Mouse (Mus musculus): ENCODE results near the gene Gigyf1. TPM values are rescaled to one million over a fixed set of nuclear protein-coding genes. Genes with fewer than 3 reads are reported as not detected.
A peak's percentile ranks its signal among the peaks of the same experiment; 100 is the strongest.

The Gigyf1 gene
- polyA plus RNA-seq, 1 experiment from 2014 or later, result 9.5 TPM

DNA sequence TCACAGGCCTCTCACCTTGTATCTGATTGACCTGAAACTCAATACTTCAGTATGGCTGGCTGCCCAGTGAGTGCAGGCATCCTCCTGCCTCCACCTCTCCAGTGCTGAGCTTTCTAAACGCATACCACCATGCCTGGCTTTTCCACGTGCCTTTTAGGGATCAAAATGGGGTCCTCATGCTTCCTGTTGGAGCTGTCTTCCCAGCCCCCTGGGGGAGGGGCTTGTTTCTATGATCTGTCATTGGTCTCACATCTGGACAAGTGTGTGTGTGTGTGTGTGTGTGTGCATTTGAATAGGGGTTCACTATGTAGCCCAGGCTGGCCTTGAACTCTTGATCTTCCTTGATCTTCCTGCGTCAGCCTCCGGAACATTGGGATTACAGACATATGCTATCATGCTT, 19.1 kb downstream of the Gigyf1 start:
- Histone ChIP-seq H3K27me3 (ENCODE audit: control insufficient read depth, insufficient read depth, low read length) (no peaks in the 10 kb centered on the region), H3K9ac (ENCODE audit: low read length) (no peak overlapping the region), H3K4me1 (ENCODE audit: control insufficient read depth, insufficient read depth, low read length) (no peaks in the 10 kb centered on the region), H3K4me3 (ENCODE audit: low read depth, low read length) (no peak overlapping the region), H3K9me3 (ENCODE audit: control insufficient read depth, low read length) (no peaks in the 10 kb centered on the region), H3K27ac (ENCODE audit: low read depth, low read length) (no peak overlapping the region), H3K36me3 (ENCODE audit: control insufficient read depth, insufficient read depth, low read length) (no peaks in the 10 kb centered on the region), H3K4me2 (ENCODE audit: low read depth) (no peak overlapping the region)
- DNase-seq (ENCODE audit: low spot score) (no peak), ATAC-seq (ENCODE audit: insufficient read depth, low FRiP score, low TSS enrichment) (no peak)
- 62% methylated on average over 4 of the region's 4 CpGs for WGBS

DNA sequence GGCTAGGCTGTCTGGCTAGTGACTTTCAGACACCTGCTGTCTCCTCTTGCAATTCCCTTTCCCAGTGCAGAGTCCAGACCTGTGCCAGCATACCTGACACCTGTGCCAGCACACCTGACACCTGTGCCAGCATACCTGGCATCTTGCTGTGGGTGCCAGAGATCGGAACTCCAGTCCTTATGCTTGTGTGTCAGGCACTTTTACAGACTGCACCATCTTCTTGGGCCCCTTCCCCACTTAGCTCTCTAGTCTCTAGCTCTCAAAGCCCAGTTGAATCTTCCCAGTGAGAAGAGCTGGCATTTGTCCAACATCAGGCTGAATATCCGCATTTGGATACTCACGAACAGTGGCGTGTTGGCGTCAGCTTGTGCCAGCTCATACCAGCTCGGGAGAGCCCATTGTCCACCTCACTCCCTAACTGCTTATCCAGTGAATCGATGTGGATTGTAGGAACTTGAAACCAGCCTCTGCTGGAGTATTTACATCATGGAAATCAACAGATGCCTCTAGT, 21.0 kb downstream of the Gigyf1 start:
- H3K27me3 ChIP-seq (ENCODE audit: control insufficient read depth, insufficient read depth, low read length), result no peaks in the 10 kb centered on the region
- H3K4me3 ChIP-seq (ENCODE audit: low read depth, low read length), result no peak overlapping the region
- H3K27ac ChIP-seq (ENCODE audit: low read depth, low read length), result no peak overlapping the region
- no peaks in the 10 kb centered on the region for H3K4me1 ChIP-seq (ENCODE audit: control insufficient read depth, insufficient read depth, low read length)
- DNase-seq (ENCODE audit: low spot score), result no peak
- WGBS, result 86% methylated on average over 7 of the region's 7 CpGs
- H3K9ac ChIP-seq (ENCODE audit: low read length), result no peak overlapping the region
- no peaks in the 10 kb centered on the region for H3K9me3 ChIP-seq (ENCODE audit: control insufficient read depth, low read length)
- H3K36me3 ChIP-seq (ENCODE audit: control insufficient read depth, insufficient read depth, low read length), result no peaks in the 10 kb centered on the region
- no peak overlapping the region for H3K4me2 ChIP-seq (ENCODE audit: low read depth)
- no peak for ATAC-seq (ENCODE audit: insufficient read depth, low FRiP score, low TSS enrichment)

DNA sequence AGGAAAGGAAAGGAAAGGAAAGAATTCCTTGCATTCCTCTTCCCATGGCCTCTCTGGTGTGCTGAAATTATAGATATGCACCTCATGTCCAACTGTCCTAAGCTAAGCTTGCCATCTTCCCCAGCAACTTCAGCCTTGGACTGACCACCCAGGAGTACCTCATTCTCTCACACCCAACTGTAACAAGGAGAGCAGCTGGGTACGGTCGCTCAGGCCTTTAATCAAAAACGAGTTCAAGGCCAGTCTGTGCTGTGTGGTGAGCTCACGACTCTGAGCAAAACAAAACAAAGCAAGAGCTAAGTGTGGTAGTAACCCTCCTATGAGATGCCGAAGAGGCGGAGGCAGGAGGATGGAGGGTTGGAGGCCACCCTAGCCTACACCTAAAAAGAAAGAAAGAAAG, 22.6 kb downstream of the Gigyf1 start:
- no peak overlapping the region for H3K9ac ChIP-seq (ENCODE audit: low read length)
- no peak for ATAC-seq (ENCODE audit: insufficient read depth, low FRiP score, low TSS enrichment)
- no peak overlapping the region for H3K4me3 ChIP-seq (ENCODE audit: low read depth, low read length)
- H3K36me3 ChIP-seq (ENCODE audit: control insufficient read depth, insufficient read depth, low read length), result no peaks in the 10 kb centered on the region
- DNase-seq (ENCODE audit: low spot score), result no peak
- no peak overlapping the region for H3K4me2 ChIP-seq (ENCODE audit: low read depth)
- no peaks in the 10 kb centered on the region for H3K4me1 ChIP-seq (ENCODE audit: control insufficient read depth, insufficient read depth, low read length)
- H3K27ac ChIP-seq (ENCODE audit: low read depth, low read length), result no peak overlapping the region
- 73% methylated on average over 6 of the region's 6 CpGs for WGBS
- H3K9me3 ChIP-seq (ENCODE audit: control insufficient read depth, low read length), result no peaks in the 10 kb centered on the region
- H3K27me3 ChIP-seq (ENCODE audit: control insufficient read depth, insufficient read depth, low read length), result no peaks in the 10 kb centered on the region

DNA sequence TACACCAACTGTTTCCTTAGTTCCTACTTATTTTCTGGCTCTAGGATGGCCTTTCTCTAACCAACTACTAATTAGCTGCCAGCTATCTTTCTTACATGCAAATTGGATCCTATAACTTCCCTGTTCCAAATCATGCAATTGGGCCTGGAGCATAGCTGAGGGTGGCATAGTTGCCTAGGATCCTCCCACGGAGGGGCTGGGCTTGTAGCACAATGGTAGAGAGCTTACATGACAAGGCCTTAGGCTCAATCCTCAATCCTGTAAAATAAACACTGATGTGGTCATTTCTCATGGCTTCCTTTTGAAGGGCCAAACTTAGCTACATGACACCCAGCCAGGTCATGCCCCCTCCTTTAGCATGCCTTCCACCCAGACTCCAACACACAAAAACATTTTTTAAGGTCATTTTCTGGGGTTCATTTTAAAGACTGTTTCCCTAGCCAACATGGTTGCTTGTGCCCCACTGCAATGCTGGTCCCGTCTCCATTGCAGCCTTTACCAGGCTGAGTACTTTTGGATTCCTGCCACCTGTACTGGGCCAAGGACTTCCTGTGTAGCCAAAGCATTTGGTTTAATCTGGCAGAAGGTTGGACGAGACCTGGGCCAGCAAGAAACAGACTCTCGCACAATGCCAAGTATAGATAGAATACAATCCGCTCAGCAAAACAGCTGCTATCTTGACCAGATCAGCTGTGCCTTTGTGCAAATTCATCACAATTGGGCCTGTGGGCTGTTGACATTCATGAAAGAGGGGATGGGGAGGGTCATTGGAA, 23.6 kb downstream of the Gigyf1 start:
- Histone ChIP-seq H3K9ac (ENCODE audit: low read length) (no peak overlapping the region), H3K27me3 (ENCODE audit: control insufficient read depth, insufficient read depth, low read length) (no peaks in the 10 kb centered on the region), H3K36me3 (ENCODE audit: control insufficient read depth, insufficient read depth, low read length) (no peaks in the 10 kb centered on the region), H3K4me3 (ENCODE audit: low read depth, low read length) (no peak overlapping the region), H3K4me1 (ENCODE audit: control insufficient read depth, insufficient read depth, low read length) (no peaks in the 10 kb centered on the region), H3K4me2 (ENCODE audit: low read depth) (no peak overlapping the region), H3K27ac (ENCODE audit: low read depth, low read length) (no peak overlapping the region), H3K9me3 (ENCODE audit: control insufficient read depth, low read length) (no peaks in the 10 kb centered on the region)
- DNase-seq (ENCODE audit: low spot score) (no peak), ATAC-seq (ENCODE audit: insufficient read depth, low FRiP score, low TSS enrichment) (no peak)
- 84% methylated on average over 5 of the region's 5 CpGs for WGBS

DNA sequence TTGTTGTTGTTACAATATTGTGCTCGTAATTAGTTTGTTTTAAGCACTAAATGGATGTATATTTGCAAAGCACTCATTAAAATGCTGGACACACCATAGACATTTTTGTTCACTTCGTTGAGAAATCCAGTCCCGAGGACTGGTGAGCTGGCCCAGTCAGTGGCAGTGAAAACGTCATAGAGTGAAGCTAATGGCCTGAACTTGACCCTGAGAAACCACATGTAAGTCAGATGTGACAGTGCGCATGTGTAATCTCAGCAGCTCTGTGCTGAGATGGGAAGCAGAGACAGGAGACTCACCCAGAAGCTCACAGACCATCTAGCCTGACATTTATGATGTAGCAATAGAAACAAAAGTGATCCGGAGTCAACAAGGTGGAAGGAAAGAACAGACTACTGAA, 26.6 kb downstream of the Gigyf1 start:
- no peaks in the 10 kb centered on the region for H3K9me3 ChIP-seq (ENCODE audit: control insufficient read depth, low read length)
- ATAC-seq (ENCODE audit: insufficient read depth, low FRiP score, low TSS enrichment), result no peak
- no peak overlapping the region for H3K4me3 ChIP-seq (ENCODE audit: low read depth, low read length)
- H3K4me2 ChIP-seq (ENCODE audit: low read depth), result no peak overlapping the region
- DNase-seq (ENCODE audit: low spot score), result no peak
- H3K27me3 ChIP-seq (ENCODE audit: control insufficient read depth, insufficient read depth, low read length), result no peaks in the 10 kb centered on the region
- H3K4me1 ChIP-seq (ENCODE audit: control insufficient read depth, insufficient read depth, low read length), result no peaks in the 10 kb centered on the region
- H3K36me3 ChIP-seq (ENCODE audit: control insufficient read depth, insufficient read depth, low read length), result no peaks in the 10 kb centered on the region
- no peak overlapping the region for H3K27ac ChIP-seq (ENCODE audit: low read depth, low read length)
- no peak overlapping the region for H3K9ac ChIP-seq (ENCODE audit: low read length)
- WGBS, result 66% methylated on average over 6 of the region's 6 CpGs

DNA sequence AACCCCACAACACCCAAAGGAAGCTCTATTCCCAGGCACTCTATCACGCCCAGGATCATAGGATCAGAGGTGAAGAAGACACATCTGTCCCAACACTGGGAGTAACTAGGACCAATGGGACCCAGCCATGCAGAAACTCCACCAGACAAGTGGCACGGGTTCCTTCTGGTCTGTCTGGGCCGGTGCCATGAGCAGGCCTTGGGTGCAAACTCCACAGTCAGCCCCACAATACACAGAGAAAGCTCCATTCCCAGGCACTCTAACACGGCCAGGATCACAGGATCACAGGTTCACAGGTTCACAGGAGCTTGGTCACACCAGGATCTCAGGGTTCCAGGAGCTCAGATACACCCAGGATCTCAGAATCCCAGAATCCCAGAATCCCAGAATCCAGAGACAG, 27.2 kb downstream of the Gigyf1 start:
- Histone ChIP-seq H3K27me3 (ENCODE audit: control insufficient read depth, insufficient read depth, low read length) (no peaks in the 10 kb centered on the region), H3K4me1 (ENCODE audit: control insufficient read depth, insufficient read depth, low read length) (no peaks in the 10 kb centered on the region), H3K27ac (ENCODE audit: low read depth, low read length) (no peak overlapping the region), H3K36me3 (ENCODE audit: control insufficient read depth, insufficient read depth, low read length) (no peaks in the 10 kb centered on the region), H3K4me2 (ENCODE audit: low read depth) (no peak overlapping the region), H3K9me3 (ENCODE audit: control insufficient read depth, low read length) (no peaks in the 10 kb centered on the region), H3K4me3 (ENCODE audit: low read depth, low read length) (no peak overlapping the region), H3K9ac (ENCODE audit: low read length) (no peak overlapping the region)
- no peak for DNase-seq (ENCODE audit: low spot score)
- ATAC-seq (ENCODE audit: insufficient read depth, low FRiP score, low TSS enrichment), result no peak
- WGBS, result 79% methylated on average over 4 of the region's 4 CpGs

DNA sequence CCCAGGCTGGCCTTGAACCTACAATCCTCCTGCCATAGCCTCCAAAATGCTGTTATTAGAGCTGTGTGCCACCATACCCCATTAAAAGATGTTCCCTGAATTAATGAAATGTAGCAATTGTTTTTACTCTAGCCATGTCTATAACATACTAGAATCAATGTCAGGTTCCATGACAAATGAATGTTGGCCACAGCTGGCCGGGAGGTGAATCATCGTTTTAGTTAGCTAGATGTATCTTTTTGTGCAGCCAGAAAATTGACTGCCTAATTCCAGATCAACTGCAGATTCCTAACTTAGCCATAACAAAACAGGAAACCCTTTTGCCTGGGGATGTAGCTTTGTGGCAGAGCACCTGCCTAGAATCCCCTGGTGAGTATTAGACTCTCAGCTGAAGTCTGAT, 31.5 kb downstream of the Gigyf1 start:
- Histone ChIP-seq H3K27ac (ENCODE audit: low read depth, low read length) (no peak overlapping the region), H3K27me3 (ENCODE audit: control insufficient read depth, insufficient read depth, low read length) (0 out of 2 replicates have a peak, but pooled peaks cover 1% of the 10 kb centered on the region), H3K9ac (ENCODE audit: low read length) (no peak overlapping the region), H3K4me3 (ENCODE audit: low read depth, low read length) (no peak overlapping the region), H3K4me1 (ENCODE audit: control insufficient read depth, insufficient read depth, low read length) (no peaks in the 10 kb centered on the region), H3K4me2 (ENCODE audit: low read depth) (no peak overlapping the region), H3K36me3 (ENCODE audit: control insufficient read depth, insufficient read depth, low read length) (no peaks in the 10 kb centered on the region), H3K9me3 (ENCODE audit: control insufficient read depth, low read length) (no peaks in the 10 kb centered on the region)
- 81% methylated on average over 2 of the region's 2 CpGs for WGBS
- DNase-seq (ENCODE audit: low spot score), result no peak
- ATAC-seq (ENCODE audit: insufficient read depth, low FRiP score, low TSS enrichment), result no peak

DNA sequence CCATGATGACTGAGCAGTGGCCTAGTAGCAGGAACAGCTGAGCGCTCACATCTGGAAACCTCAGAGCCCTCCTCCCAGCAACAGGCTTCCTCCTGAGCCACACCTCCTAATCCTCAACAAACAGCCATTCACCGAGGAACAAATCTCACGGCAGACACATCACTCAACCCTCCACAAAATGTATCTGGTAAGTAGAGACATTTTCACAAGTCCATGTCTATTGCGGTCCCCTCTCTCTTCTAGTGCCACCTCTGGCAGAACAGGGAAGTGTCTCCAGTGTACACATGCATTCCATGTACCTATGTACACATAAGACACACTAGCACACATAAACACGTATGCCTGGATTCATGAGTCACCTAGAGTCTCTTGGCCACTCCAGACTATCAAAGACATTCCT, 32.8 kb downstream of the Gigyf1 start:
- DNase-seq (ENCODE audit: low spot score) (no peak), ATAC-seq (ENCODE audit: insufficient read depth, low FRiP score, low TSS enrichment) (no peak)
- Histone ChIP-seq H3K4me2 (ENCODE audit: low read depth) (no peak overlapping the region), H3K9ac (ENCODE audit: low read length) (no peak overlapping the region), H3K27me3 (ENCODE audit: control insufficient read depth, insufficient read depth, low read length) (0 out of 2 replicates have a peak, but pooled peaks cover 2% of the 10 kb centered on the region), H3K4me1 (ENCODE audit: control insufficient read depth, insufficient read depth, low read length) (no peaks in the 10 kb centered on the region), H3K4me3 (ENCODE audit: low read depth, low read length) (no peak overlapping the region), H3K36me3 (ENCODE audit: control insufficient read depth, insufficient read depth, low read length) (no peaks in the 10 kb centered on the region), H3K9me3 (ENCODE audit: control insufficient read depth, low read length) (no peaks in the 10 kb centered on the region), H3K27ac (ENCODE audit: low read depth, low read length) (no peak overlapping the region)
- WGBS, result 76% methylated on average over 5 of the region's 5 CpGs

DNA sequence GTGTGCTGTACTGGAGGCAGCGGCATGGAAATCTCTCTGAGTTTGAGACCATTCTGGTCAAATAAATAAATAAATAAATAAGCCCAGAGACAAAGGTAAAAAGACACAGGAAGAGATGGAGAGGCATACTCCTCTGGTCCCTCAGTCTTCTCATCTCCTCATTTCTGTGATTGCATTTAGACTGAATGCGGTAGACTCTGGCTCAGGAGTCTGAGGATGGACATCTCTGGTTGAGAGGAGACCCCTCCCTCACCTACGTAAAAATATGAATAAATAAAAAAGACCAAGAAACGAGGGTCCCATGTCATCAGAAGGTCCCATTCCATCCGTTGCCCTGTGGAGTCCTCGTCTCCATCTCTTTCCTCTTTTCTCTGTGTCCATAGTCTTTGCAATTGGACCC, 34.7 kb downstream of the Gigyf1 start:
- H3K27ac ChIP-seq (ENCODE audit: low read depth, low read length), result peak overlapping the region; percentile 42; the same call in 1 of the 2 replicates

More for the DNA sequence above, 34.7 kb downstream of the Gigyf1 start:
- 0 out of 2 replicates have a peak, but pooled peaks cover 2% of the 10 kb centered on the region for H3K27me3 ChIP-seq (ENCODE audit: control insufficient read depth, insufficient read depth, low read length)
- H3K9ac ChIP-seq (ENCODE audit: low read length), result peak overlapping the region; percentile 58; the same call in 1 of the 2 replicates
- peak; percentile 27 for DNase-seq (ENCODE audit: low spot score)
- H3K4me2 ChIP-seq (ENCODE audit: low read depth), result peak overlapping the region; percentile 49
- no peak for ATAC-seq (ENCODE audit: insufficient read depth, low FRiP score, low TSS enrichment)
- H3K9me3 ChIP-seq (ENCODE audit: control insufficient read depth, low read length), result no peaks in the 10 kb centered on the region
- no peaks in the 10 kb centered on the region for H3K36me3 ChIP-seq (ENCODE audit: control insufficient read depth, insufficient read depth, low read length)
- no peaks in the 10 kb centered on the region for H3K4me1 ChIP-seq (ENCODE audit: control insufficient read depth, insufficient read depth, low read length)
- 30% methylated on average over 6 of the region's 6 CpGs for WGBS
- peak overlapping the region; percentile 40 for H3K4me3 ChIP-seq (ENCODE audit: low read depth, low read length)

Measured in neural tube, embryonic 11.5 days (tissue).